27 mouse cellular contexts compared by ENCODE assay signal in the genomic region with DNA sequence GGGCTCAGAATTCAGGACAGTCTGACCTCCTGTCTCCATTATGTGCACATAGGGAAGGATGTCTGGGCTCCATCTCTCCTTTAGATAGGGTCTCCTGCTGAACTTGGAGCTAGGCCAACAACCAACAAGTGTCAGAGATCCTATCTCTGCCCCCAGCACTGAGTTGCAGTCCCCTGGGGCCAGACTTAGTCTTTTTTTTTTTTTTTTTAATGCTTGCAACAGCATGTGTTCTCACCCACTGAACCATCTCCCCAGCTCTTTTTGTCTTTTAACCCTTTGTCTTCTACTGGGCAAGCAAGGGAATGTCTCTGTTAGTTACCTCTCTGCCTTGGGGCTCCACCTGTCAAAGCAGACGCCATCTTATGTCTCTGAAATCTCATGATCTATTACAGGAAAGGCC. TPM values are rescaled to one million over a fixed set of nuclear protein-coding genes. Genes with fewer than 3 reads are reported as not detected.
"Had no signal": no experiment of that assay in that cellular context is flagged by ENCODE, and none has a peak within 500 bp of the region (broad histone marks: within the 10 kb centered on the region; RNA-seq: fewer than 3 reads in every experiment).

No protein-coding gene starts in this region.

- H3K27me3 ChIP-seq: embryonic facial prominence, embryonic 12.5 days; embryonic facial prominence, embryonic 13.5 days; embryonic facial prominence, embryonic 15.5 days; forebrain, embryonic 12.5 days; forebrain, embryonic 13.5 days; forebrain, embryonic 15.5 days had no signal

- H3K4me3 ChIP-seq: embryonic facial prominence, embryonic 10.5 days; embryonic facial prominence, embryonic 12.5 days; embryonic facial prominence, embryonic 13.5 days; embryonic facial prominence, embryonic 15.5 days; erythroblast, embryonic 14.5 days; forebrain, embryonic 10.5 days; forebrain, embryonic 12.5 days; forebrain, embryonic 13.5 days; forebrain, embryonic 15.5 days; gastrocnemius, adult 2 months; heart, adult 2 months; heart, embryonic 10.5 days had no signal

- H3K36me3 ChIP-seq: embryonic facial prominence, embryonic 10.5 days; embryonic facial prominence, embryonic 12.5 days; embryonic facial prominence, embryonic 13.5 days; embryonic facial prominence, embryonic 15.5 days; forebrain, embryonic 10.5 days; forebrain, embryonic 12.5 days; forebrain, embryonic 15.5 days; heart, embryonic 10.5 days had no signal

- DNase-seq: cerebellum, postnatal 10 days; cerebellum, postnatal 14 days; cerebellum, postnatal 25 days; cerebellum, postnatal 36 days; embryo, embryonic 11 days; forebrain, postnatal 0 days; gastrocnemius, adult 2 months; gastrocnemius, postnatal 10 days; gastrocnemius, postnatal 14 days; gastrocnemius, postnatal 25 days; gastrocnemius, postnatal 36 days; heart, adult 11 months; heart, adult 18-20 months; heart, adult 2 months had no signal

- H3K9ac ChIP-seq: embryonic facial prominence, embryonic 12.5 days; embryonic facial prominence, embryonic 13.5 days; embryonic facial prominence, embryonic 15.5 days; forebrain, embryonic 12.5 days; forebrain, embryonic 13.5 days; forebrain, embryonic 15.5 days; forebrain, postnatal 0 days had no signal

- H3K27ac ChIP-seq: embryonic facial prominence, embryonic 10.5 days; embryonic facial prominence, embryonic 12.5 days; embryonic facial prominence, embryonic 13.5 days; embryonic facial prominence, embryonic 15.5 days; forebrain, embryonic 10.5 days; forebrain, embryonic 12.5 days; forebrain, embryonic 13.5 days; forebrain, embryonic 15.5 days; gastrocnemius, adult 2 months; heart, adult 2 months; heart, embryonic 10.5 days had no signal

- H3K9me3 ChIP-seq: embryonic facial prominence, embryonic 10.5 days; embryonic facial prominence, embryonic 12.5 days; embryonic facial prominence, embryonic 13.5 days; embryonic facial prominence, embryonic 15.5 days; forebrain, embryonic 10.5 days; forebrain, embryonic 12.5 days; forebrain, embryonic 13.5 days; forebrain, embryonic 15.5 days; heart, embryonic 10.5 days had no signal

- H3K4me1 ChIP-seq: embryonic facial prominence, embryonic 10.5 days; embryonic facial prominence, embryonic 12.5 days; embryonic facial prominence, embryonic 13.5 days; embryonic facial prominence, embryonic 15.5 days; forebrain, embryonic 10.5 days; forebrain, embryonic 12.5 days; forebrain, embryonic 13.5 days; forebrain, embryonic 15.5 days had no signal

RNA-seq across cellular contexts. Expression of a gene that starts 48.9 kb away (rescaled TPM):
- total RNA-seq: forebrain, postnatal 0 days; gastrocnemius, adult 18-20 months; gastrocnemius, adult 2 months; gastrocnemius, adult 8-10 months; gastrocnemius, postnatal 14 days; gastrocnemius, postnatal 25 days; gastrocnemius, postnatal 36 days; gastrocnemius, postnatal 4 days; heart, adult 2 months had no signal
- polyA plus RNA-seq: erythroblast, embryonic 14.5 days; forebrain, postnatal 0 days had no signal
